Mouse (Mus musculus) heart, adult 2 months (tissue): Measurements from ENCODE around the gene Dlk1. TPM values are rescaled to one million over a fixed set of nuclear protein-coding genes. Genes with fewer than 3 reads are reported as not detected.

Experiments used
- DNase-seq, 2 experiments: peaks; one replicate each; pipeline ENCODE4 v3.0.0; 2021
- H3K27ac ChIP-seq: fragments of 200-600 bp; 2 replicates; pipeline ENCODE4 v1.8.1; 2022
- H3K27me3 ChIP-seq: fragments of 200-500 bp; 2 replicates; pipeline ENCODE4 v1.6.1; 2012; ENCODE audit warnings: mild to moderate bottlenecking, low read length, inconsistent platforms, mixed read lengths; ENCODE audit not compliant: control insufficient read depth, insufficient read depth
- H3K36me3 ChIP-seq: fragments of 200-500 bp; 2 replicates; pipeline ENCODE4 v1.6.1; 2012; ENCODE audit warnings: low read length, inconsistent platforms; ENCODE audit not compliant: control insufficient read depth, insufficient read depth
- H3K4me1 ChIP-seq: fragments of 200-500 bp; 2 replicates; pipeline ENCODE4 v1.6.1; 2011; ENCODE audit warnings: low read length; ENCODE audit not compliant: control insufficient read depth, insufficient read depth
- H3K4me3 ChIP-seq: fragments of 200-600 bp; 2 replicates; pipeline ENCODE4 v1.8.1; 2022
- H3K79me2 ChIP-seq: fragments of 200-500 bp; replicated peaks from 2 replicates; pipeline ENCODE4 v1.6.1; 2012; ENCODE audit warnings: mild to moderate bottlenecking, inconsistent platforms, low read length, moderate library complexity, mixed read lengths; ENCODE audit not compliant: control insufficient read depth, insufficient read depth
- H3K9ac ChIP-seq: fragments of 200-500 bp; 2 replicates; pipeline ENCODE4 v1.6.1; 2012; ENCODE audit warnings: low read depth, mild to moderate bottlenecking, control low read depth, inconsistent platforms, low read length, mixed read lengths
- CTCF ChIP-seq: fragments of 200-600 bp; IDR thresholded peaks from 2 replicates; pipeline ENCODE4 v1.8.1; 2022; ENCODE audit warnings: antibody characterized with exemption, mild to moderate bottlenecking, moderate library complexity
- EP300 ChIP-seq: fragments of 200-500 bp; IDR thresholded peaks from 2 replicates; pipeline ENCODE4 v1.6.1; 2011; ENCODE audit warnings: low read depth, low read length, control low read depth; ENCODE audit not compliant: insufficient read depth
- POLR2A ChIP-seq: fragments of 200-500 bp; IDR thresholded peaks from 2 replicates; pipeline ENCODE4 v1.6.1; 2011; ENCODE audit warnings: mild to moderate bottlenecking, low read depth, low read length, control low read depth; ENCODE audit not compliant: insufficient read depth
- WGBS: fragments of 180-500 bp; shearing (Covaris S2); methylation state at CpG from one replicate; pipeline ENCODE4 v1.1.7; 2018; 5-methylcytosine and 5-hydroxymethylcytosine counted together
- intact Hi-C: fragments of 180-260 bp; cut with DNase I; formaldehyde crosslinking; loops from one replicate; pipeline ENCODE4 v1.15.1; 2025
- polyA plus RNA-seq: library from polyadenylated mRNA; depleted of rRNA; stranded (reverse); fragments of >200 nt; gene quantifications from 2 replicates; pipeline ENCODE4 v1.2.3, GENCODE M21; 2012
- total RNA-seq, 2 experiments: library from RNA; stranded (reverse); gene quantifications; 2 replicates each; pipeline ENCODE4 v1.2.3; 2021

Dlk1 gene
- total and polyA plus RNA-seq, 3 experiments = 0.23 to 0.90 TPM; not detected in 1

DNA sequence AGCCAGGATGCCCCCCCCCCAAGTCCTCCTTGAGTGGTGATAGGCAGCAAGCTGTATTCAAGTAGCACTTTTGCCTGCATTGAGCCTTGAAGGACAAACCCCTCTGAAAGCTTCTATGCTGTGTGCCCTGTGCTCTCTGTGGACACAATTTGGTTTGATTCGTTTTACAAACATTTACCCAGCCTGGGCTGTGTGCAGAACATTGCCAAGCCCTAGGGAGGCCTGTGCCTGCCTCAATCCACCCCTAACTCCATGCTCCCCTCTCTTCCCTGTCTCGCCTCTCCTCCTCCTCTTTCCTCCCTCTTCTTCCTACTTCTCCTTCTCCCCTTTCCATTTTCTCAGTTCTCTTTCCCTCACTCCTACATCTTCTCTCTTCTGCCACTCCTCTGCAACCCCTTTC, 29.5 kb upstream of the Dlk1 start:
- H3K79me2 ChIP-seq = no peaks in the 10 kb centered on the region
- intact Hi-C loops = no loop called here
- no peaks in the 10 kb centered on the region for H3K4me1 ChIP-seq
- no peak overlapping the region for H3K9ac ChIP-seq
- H3K27me3 ChIP-seq = peaks cover 2% of the 10 kb centered on the region; the same call in 1 of the 2 replicates
- H3K4me3 ChIP-seq = no peak overlapping the region
- H3K27ac ChIP-seq = no peak overlapping the region
- DNase-seq = no peak
- TF ChIP-seq POLR2A (no peak), EP300 (no peak), CTCF (no peak)
- 60% methylated on average over 2 of the region's 2 CpGs for WGBS
- H3K36me3 ChIP-seq = no peaks in the 10 kb centered on the region

DNA sequence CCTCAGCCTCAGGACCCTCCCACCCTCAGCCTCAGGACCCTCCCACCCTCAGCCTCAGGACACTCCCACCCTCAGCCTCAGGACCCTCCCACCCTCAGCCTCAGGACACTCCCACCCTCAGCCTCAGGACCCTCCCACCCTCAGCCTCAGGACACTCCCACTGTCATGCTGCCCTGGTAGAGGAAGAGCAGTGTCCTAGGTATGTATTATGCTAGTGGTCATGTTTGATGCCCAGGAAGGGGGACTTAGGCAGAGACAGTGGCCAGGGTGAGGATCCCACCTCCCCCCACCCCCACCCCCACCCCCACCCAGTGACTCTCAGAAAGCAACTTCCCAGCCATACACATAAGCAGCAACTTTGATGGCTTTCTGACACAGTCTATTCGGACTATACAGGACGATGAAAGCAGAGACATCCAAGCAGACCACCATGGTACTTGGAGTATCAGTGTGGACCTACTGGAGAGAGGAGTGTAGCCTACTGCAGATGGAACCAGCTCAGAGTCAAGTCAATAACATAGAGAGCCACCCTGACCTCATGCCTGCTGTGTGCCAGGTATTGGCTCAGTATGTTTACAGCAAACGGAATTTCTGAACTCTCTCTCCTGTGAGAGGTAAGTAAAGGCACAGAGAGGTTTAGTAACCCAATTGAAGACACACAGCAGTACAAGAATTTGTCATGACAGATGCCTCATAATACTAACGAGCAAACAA, 28.8 kb upstream of the Dlk1 start:
- 69% methylated on average over 4 of the region's 4 CpGs for WGBS
- intact Hi-C loops = no loop called here

DNA sequence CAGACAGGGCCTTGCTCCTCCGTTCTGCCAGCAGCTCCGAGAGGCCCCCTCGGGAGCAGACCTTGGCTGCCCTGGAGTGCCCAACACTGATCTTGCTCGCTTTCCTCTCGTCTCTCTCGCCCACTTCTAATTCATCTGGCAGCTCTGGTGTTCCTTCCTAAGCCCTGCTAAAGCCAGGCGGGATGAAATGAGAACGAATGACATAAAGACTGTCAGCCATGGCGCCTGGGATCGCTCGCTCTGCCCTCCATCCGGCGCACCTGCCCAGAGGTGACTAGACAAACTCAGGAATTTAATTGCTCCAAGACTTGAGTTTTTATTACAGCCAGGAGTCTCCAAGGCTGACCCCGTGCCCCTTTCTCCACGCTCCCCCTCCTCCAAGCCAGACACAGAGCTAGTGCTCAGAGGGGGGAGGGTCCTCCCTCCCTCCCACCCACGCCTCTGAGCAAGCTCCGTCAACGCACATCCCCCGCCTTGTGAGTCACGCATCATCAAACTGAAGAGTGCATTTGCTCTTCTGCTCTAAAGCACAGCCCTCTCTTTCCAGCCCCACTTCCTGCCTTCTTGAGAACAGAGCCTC, 27.8 kb upstream of the Dlk1 start:
- intact Hi-C loops = no loop called here
- H3K79me2 ChIP-seq = no peaks in the 10 kb centered on the region
- DNase-seq = no peak
- no peaks in the 10 kb centered on the region for H3K36me3 ChIP-seq
- H3K9ac ChIP-seq = no peak overlapping the region
- no peaks in the 10 kb centered on the region for H3K4me1 ChIP-seq
- H3K27ac ChIP-seq = no peak overlapping the region
- H3K27me3 ChIP-seq = peaks cover 2% of the 10 kb centered on the region; the same call in 1 of the 2 replicates
- TF ChIP-seq EP300 (no peak), CTCF (no peak), POLR2A (no peak)
- no peak overlapping the region for H3K4me3 ChIP-seq
- 20% methylated on average over 20 of the region's 20 CpGs for WGBS

More for the DNA sequence above, 28.8 kb upstream of the Dlk1 start:
- H3K36me3 ChIP-seq = no peaks in the 10 kb centered on the region
- H3K4me1 ChIP-seq = no peaks in the 10 kb centered on the region
- TF ChIP-seq EP300 (no peak), CTCF (no peak), POLR2A (no peak)
- no peak overlapping the region for H3K27ac ChIP-seq
- H3K9ac ChIP-seq = no peak overlapping the region
- H3K27me3 ChIP-seq = peaks cover 2% of the 10 kb centered on the region; the same call in 1 of the 2 replicates
- no peak overlapping the region for H3K4me3 ChIP-seq
- no peak for DNase-seq
- H3K79me2 ChIP-seq = no peaks in the 10 kb centered on the region

DNA sequence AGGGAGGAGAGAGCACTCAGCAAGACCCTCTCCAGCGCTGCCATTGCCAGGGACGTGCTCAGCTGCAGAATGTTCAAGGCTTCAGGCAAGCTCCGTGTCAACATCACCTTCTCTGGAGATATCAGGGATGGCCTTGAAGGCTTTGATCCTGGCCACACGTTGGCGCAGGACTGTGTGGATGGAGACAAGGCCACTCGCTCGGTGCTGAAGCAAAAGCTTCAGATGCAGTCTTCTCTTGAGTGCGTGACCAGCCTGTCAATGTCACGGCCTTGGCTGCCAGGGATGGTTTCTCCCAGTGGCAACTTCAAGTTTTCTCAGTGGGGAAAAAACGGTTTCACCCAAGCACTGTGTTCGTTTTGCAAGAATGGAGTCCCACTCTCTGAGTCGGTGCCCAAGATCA, 26.6 kb upstream of the Dlk1 start:
- no peak overlapping the region for H3K4me3 ChIP-seq
- no peaks in the 10 kb centered on the region for H3K79me2 ChIP-seq
- no peak overlapping the region for H3K9ac ChIP-seq
- no peak for DNase-seq
- intact Hi-C loops = no loop called here
- TF ChIP-seq EP300 = no peak
- peaks cover 2% of the 10 kb centered on the region; the same call in 1 of the 2 replicates for H3K27me3 ChIP-seq
- WGBS = 76% methylated on average over 12 of the region's 12 CpGs
- no peak overlapping the region for H3K27ac ChIP-seq
- H3K36me3 ChIP-seq = no peaks in the 10 kb centered on the region
- no peaks in the 10 kb centered on the region for H3K4me1 ChIP-seq

DNA sequence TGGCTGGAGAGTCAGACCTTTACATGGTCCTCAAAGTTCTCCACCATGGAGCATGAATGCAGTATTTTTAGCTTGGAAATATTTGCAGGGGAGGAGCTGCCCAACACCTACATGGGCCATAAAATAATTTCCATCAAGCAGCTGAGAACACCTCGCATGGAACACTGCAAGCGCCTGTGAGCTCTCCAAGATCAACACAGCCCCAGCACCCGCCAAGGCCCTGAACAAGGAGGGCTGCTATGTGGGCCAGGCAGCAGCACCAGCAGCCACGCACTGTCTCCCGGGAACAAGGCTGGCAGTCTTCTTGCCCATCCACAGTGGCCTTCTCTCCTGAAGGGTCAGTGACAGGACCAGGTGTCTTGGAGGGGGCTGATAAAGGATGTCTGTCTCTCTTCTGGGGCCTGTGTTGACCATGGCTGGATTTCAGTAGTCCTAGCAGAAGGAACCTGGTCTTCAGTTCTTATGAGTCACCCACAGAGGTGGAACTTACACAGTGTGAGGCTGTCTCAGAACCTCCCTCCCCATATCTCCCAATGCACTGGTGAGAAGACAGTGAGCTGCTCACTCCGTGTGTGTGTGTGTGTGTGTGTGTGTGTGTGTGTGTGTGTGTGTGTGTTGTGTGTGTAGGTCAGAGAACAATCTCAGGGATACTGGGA, 20.0 kb upstream of the Dlk1 start:
- intact Hi-C loops = no loop called here
- H3K9ac ChIP-seq = no peak overlapping the region
- H3K27ac ChIP-seq = no peak overlapping the region
- no peaks in the 10 kb centered on the region for H3K4me1 ChIP-seq
- H3K79me2 ChIP-seq = no peaks in the 10 kb centered on the region
- no peaks in the 10 kb centered on the region for H3K36me3 ChIP-seq
- no peak overlapping the region for H3K4me3 ChIP-seq
- TF ChIP-seq EP300 = no peak
- TF ChIP-seq POLR2A = no peak
- TF ChIP-seq CTCF = no peak
- no peaks in the 10 kb centered on the region for H3K27me3 ChIP-seq
- DNase-seq = no peak
- WGBS = 62% methylated on average over 6 of the region's 6 CpGs

DNA sequence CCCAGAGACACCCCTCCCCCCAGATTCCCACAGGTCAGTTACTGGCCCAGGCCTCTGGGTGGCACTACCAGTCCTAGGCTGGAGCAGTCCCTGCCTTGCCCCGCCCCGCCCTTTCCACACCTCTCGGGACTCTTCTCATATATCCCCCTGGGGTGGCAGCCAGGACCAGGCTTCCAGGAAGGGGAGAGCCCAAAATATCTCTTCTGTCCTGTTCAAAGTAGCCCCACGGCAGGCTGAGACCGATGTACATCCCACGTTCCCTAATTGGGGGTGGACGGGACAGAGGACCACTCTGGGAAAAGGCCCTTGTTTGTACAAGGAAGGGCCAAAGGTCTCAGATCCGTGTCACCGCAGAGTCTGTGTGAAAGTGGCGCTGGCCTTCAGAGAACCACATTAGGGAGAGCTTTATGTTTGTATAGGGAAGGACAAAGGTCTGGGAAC, 16.2 kb upstream of the Dlk1 start:
- peak in 1 of 2 experiments; percentile 16 for DNase-seq
- H3K4me3 ChIP-seq = no peak overlapping the region
- no peaks in the 10 kb centered on the region for H3K27me3 ChIP-seq
- H3K36me3 ChIP-seq = no peaks in the 10 kb centered on the region
- no peaks in the 10 kb centered on the region; the same call in 1 of the 2 replicates for H3K4me1 ChIP-seq
- H3K79me2 ChIP-seq = no peaks in the 10 kb centered on the region
- intact Hi-C loops = loop anchor here (2.0 kb wide), 1 partner anchor 170 kb away; no protein-coding TSS in a partner anchor
- 22% methylated on average over 10 of the region's 10 CpGs for WGBS
- no peak overlapping the region for H3K9ac ChIP-seq
- TF ChIP-seq POLR2A = no peak
- TF ChIP-seq EP300 = no peak
- TF ChIP-seq CTCF = peak; percentile 56
- no peak overlapping the region for H3K27ac ChIP-seq
